In the genomic region with DNA sequence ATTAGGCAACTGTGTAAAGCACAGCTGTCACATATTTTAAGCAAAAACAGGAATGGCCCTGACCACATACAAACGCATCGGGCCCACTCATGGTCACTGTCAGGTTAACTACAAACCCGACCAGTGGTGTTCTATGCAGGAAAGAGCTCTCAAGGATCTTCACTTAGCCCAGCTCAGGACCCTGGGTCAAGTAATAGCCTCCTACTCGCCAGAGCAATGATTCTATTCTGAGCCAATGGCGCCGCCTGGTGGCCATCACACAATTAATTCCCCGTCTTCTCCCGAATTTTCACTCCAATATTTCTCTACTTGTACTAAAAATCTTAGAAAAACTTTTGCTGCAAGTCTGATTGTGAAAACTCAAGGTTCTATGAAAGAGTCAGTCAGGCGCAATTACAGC, we compare ENCODE assay signal across 8 mouse cellular contexts. TPM values are rescaled to one million over a fixed set of nuclear protein-coding genes. Genes with fewer than 3 reads are reported as not detected.
DNase-seq lines count a peak whose midpoint lies in the region; ATAC-seq and TF ChIP-seq lines count a peak whose summit lies in the region.

No protein-coding gene starts in this region.

- TF ChIP-seq CTCF in intestine, postnatal 0 days (IDR thresholded peaks at IDR 0.05; ENCODE audit: low read depth): peak; percentile 84

- DNase-seq in heart, adult 11 months: peak; percentile 88
- no peak for DNase-seq in heart, embryonic 10.5 days (ENCODE audit: low spot score)
- peak; percentile 55 for DNase-seq in A20 (ENCODE audit: low read depth, low spot score)
- peak; percentile 87 for DNase-seq in adrenal gland, postnatal 14 days
- peak; percentile 82 for DNase-seq in embryo, embryonic 10.5 days (ENCODE audit: low spot score)
- DNase-seq in lung, postnatal 4 days: peak; percentile 50 to 64
- peak; percentile 26 for DNase-seq in thymus, postnatal 25 days

- no peak overlapping the region for H3K27ac ChIP-seq in heart, embryonic 10.5 days
- no peak overlapping the region for H3K27ac ChIP-seq in intestine, postnatal 0 days (ENCODE audit: low read depth, low read length)

- WGBS in heart, embryonic 10.5 days: 25% methylated on average over 9 of the region's 9 CpGs
- 22% methylated on average over 9 of the region's 9 CpGs for WGBS in intestine, postnatal 0 days

- ATAC-seq in intestine, postnatal 0 days: no peak

- no peak overlapping the region for H3K4me2 ChIP-seq in intestine, postnatal 0 days (replicated peaks; ENCODE audit: low read depth)

- no peak overlapping the region for H3K4me3 ChIP-seq in heart, embryonic 10.5 days
- no peak overlapping the region for H3K4me3 ChIP-seq in intestine, postnatal 0 days (ENCODE audit: low read depth, low read length)

- H3K36me3 ChIP-seq in heart, embryonic 10.5 days: no peaks in the 10 kb centered on the region
- H3K36me3 ChIP-seq in intestine, postnatal 0 days (ENCODE audit: control insufficient read depth, insufficient read depth): no peaks in the 10 kb centered on the region

- no peaks in the 10 kb centered on the region for H3K9me3 ChIP-seq in heart, embryonic 10.5 days
- no peaks in the 10 kb centered on the region for H3K9me3 ChIP-seq in intestine, postnatal 0 days (ENCODE audit: control insufficient read depth)

- no peak overlapping the region for H3K9ac ChIP-seq in intestine, postnatal 0 days (ENCODE audit: low read depth, low read length)

- H3K27me3 ChIP-seq in heart, embryonic 10.5 days (ENCODE audit: insufficient read depth, poor library complexity, severe bottlenecking): 0 out of 2 replicates have a peak, but pooled peaks cover 4% of the 10 kb centered on the region
- no peaks in the 10 kb centered on the region for H3K27me3 ChIP-seq in intestine, postnatal 0 days (replicated peaks; ENCODE audit: control insufficient read depth, insufficient read depth, low read length)

- 0 out of 2 replicates have a peak, but pooled peaks cover 5% of the 10 kb centered on the region for H3K4me1 ChIP-seq in heart, embryonic 10.5 days
- H3K4me1 ChIP-seq in intestine, postnatal 0 days (replicated peaks; ENCODE audit: control insufficient read depth, insufficient read depth, low read length): no peaks in the 10 kb centered on the region

RNA-seq across cellular contexts. Expression of a gene that starts 21.3 kb away (rescaled TPM):
- 0.81 and 0.99 TPM in 2 replicates for polyA plus RNA-seq in heart, embryonic 10.5 days (2016; fragmentation: Nextera tagmentation; extraction: Ambion mirVana)
- 39.0 and 44.4 TPM in 2 replicates for total RNA-seq in adrenal gland, postnatal 14 days (2021)
- 18.0 and 19.5 TPM in 2 replicates for polyA plus RNA-seq in intestine, postnatal 0 days (2015; fragmentation: Nextera tagmentation; extraction: Ambion mirVana)

RNA-seq across cellular contexts. Expression of a gene that starts 40.8 kb away (rescaled TPM):
- polyA plus RNA-seq in heart, embryonic 10.5 days (2016; fragmentation: Nextera tagmentation; extraction: Ambion mirVana): 25.7 and 29.6 TPM in 2 replicates
- total RNA-seq in adrenal gland, postnatal 14 days (2021): 12.3 and 12.9 TPM in 2 replicates
- polyA plus RNA-seq in intestine, postnatal 0 days (2015; fragmentation: Nextera tagmentation; extraction: Ambion mirVana): 7.1 and 7.5 TPM in 2 replicates

RNA-seq across cellular contexts. Expression of a gene that starts 49.2 kb away (rescaled TPM):
- 0.10 and 0.84 TPM in 2 replicates for polyA plus RNA-seq in heart, embryonic 10.5 days (2016; fragmentation: Nextera tagmentation; extraction: Ambion mirVana)
- total RNA-seq in adrenal gland, postnatal 14 days (2021): 0.37 and 3.9 TPM in 2 replicates
- polyA plus RNA-seq in intestine, postnatal 0 days (2015; fragmentation: Nextera tagmentation; extraction: Ambion mirVana): 11.0 and 15.8 TPM in 2 replicates
